Mouse (Mus musculus) hindbrain, embryonic 15.5 days (tissue): ENCODE data around the gene Herc3. TPM values are rescaled to one million over a fixed set of nuclear protein-coding genes. Genes with fewer than 3 reads are reported as not detected.

Experiments
- ATAC-seq: fragments of 200-750 bp; cut with Nextera tagmentation; 2 replicates; pipeline ENCODE4 v1.8.0; 2017; ENCODE audit warnings: low read depth, moderate number of reproducible peaks, moderate TSS enrichment; ENCODE audit not compliant: low FRiP score
- H3K27ac ChIP-seq: fragments of 300-500 bp; sonication (generic); replicated peaks from 2 replicates; pipeline ENCODE4 v1.5.1; 2015; ENCODE audit warnings: mild to moderate bottlenecking, inconsistent platforms
- H3K27me3 ChIP-seq: fragments of 300-500 bp; sonication (generic); 2 replicates; pipeline ENCODE4 v1.6.1; 2015; ENCODE audit warnings: control low read depth, inconsistent platforms
- H3K36me3 ChIP-seq: fragments of 300-500 bp; sonication (generic); 2 replicates; pipeline ENCODE4 v1.6.1; 2015; ENCODE audit warnings: control low read depth, inconsistent platforms
- H3K4me1 ChIP-seq: fragments of 300-500 bp; sonication (generic); replicated peaks from 2 replicates; pipeline ENCODE4 v1.6.1; 2015; ENCODE audit warnings: control low read depth, inconsistent platforms
- H3K4me2 ChIP-seq: fragments of 300-500 bp; sonication (generic); 2 replicates; pipeline ENCODE4 v1.6.1; 2015; ENCODE audit warnings: moderate library complexity, mild to moderate bottlenecking, inconsistent platforms
- H3K4me3 ChIP-seq: fragments of 300-500 bp; sonication (generic); 2 replicates; pipeline ENCODE4 v1.5.1; 2015; ENCODE audit warnings: mild to moderate bottlenecking, inconsistent platforms
- H3K9ac ChIP-seq: fragments of 300-500 bp; sonication (generic); 2 replicates; pipeline ENCODE4 v1.6.1; 2015; ENCODE audit warnings: inconsistent platforms
- H3K9me3 ChIP-seq: fragments of 300-500 bp; sonication (generic); 2 replicates; pipeline ENCODE4 v1.6.1; 2016; ENCODE audit warnings: control low read depth, inconsistent platforms
- WGBS: fragments of 180-500 bp; shearing (Covaris S2); methylation state at CpG from one replicate; pipeline ENCODE4 v1.1.7; 2015; 5-methylcytosine and 5-hydroxymethylcytosine counted together
- polyA plus RNA-seq: library from polyadenylated mRNA; unstranded; fragments of >200 nt; fragmentation: Nextera tagmentation; extraction: Ambion mirVana; gene quantifications from 2 replicates; pipeline ENCODE4 v1.2.1, GENCODE M21; 2015

Herc3 gene
- polyA plus RNA-seq, 1 experiment from 2014 or later, result 36.5 TPM

GRCm38 (mm10) chr6:58837917-58838316 lies 6.7 kb downstream of the Herc3 start:
- peak overlapping the region; percentile 16; the same call in 1 of the 2 replicates for H3K27ac ChIP-seq
- 12% methylated on average over 1 of the region's 1 CpGs for WGBS

GRCm38 (mm10) chr6:58841208-58841607 lies 9.9 kb downstream of the Herc3 start:
- H3K27ac ChIP-seq, result no peak overlapping the region
- H3K4me1 ChIP-seq, result peaks cover 16% of the 10 kb centered on the region; the same call in 1 of the 2 replicates
- no peak overlapping the region for H3K4me3 ChIP-seq
- H3K9ac ChIP-seq, result no peak overlapping the region
- no peak overlapping the region for H3K4me2 ChIP-seq
- no peaks in the 10 kb centered on the region for H3K9me3 ChIP-seq
- no peak for ATAC-seq
- no peaks in the 10 kb centered on the region for H3K36me3 ChIP-seq
- WGBS, result 82% methylated on average over 2 of the region's 2 CpGs
- H3K27me3 ChIP-seq, result no peaks in the 10 kb centered on the region

More at GRCm38 (mm10) chr6:58837917-58838316, 6.7 kb downstream of the Herc3 start:
- no peak overlapping the region for H3K9ac ChIP-seq
- no peak overlapping the region for H3K4me2 ChIP-seq
- peak; percentile 50; the same call in 1 of the 2 replicates for ATAC-seq
- H3K27me3 ChIP-seq, result no peaks in the 10 kb centered on the region
- H3K4me1 ChIP-seq, result peaks cover 27% of the 10 kb centered on the region
- H3K9me3 ChIP-seq, result no peaks in the 10 kb centered on the region
- no peak overlapping the region for H3K4me3 ChIP-seq
- H3K36me3 ChIP-seq, result no peaks in the 10 kb centered on the region

- ATAC-seq, result no peak
Observed at GRCm38 (mm10) chr6:58842186-58842585, 10.9 kb downstream of the Herc3 start.

GRCm38 (mm10) chr6:58843580-58843979 lies 12.3 kb downstream of the Herc3 start:
- Histone ChIP-seq H3K4me1 (peaks cover 4% of the 10 kb centered on the region; the same call in 1 of the 2 replicates), H3K4me3 (no peak overlapping the region), H3K36me3 (peaks cover 5% of the 10 kb centered on the region; the same call in 1 of the 2 replicates), H3K27ac (peak overlapping the region; percentile 55; the same call in 1 of the 2 replicates), H3K4me2 (no peak overlapping the region), H3K9me3 (no peaks in the 10 kb centered on the region), H3K27me3 (no peaks in the 10 kb centered on the region), H3K9ac (no peak overlapping the region)
- WGBS, result 79% methylated on average over 9 of the region's 9 CpGs
- ATAC-seq, result no peak

More at GRCm38 (mm10) chr6:58842186-58842585, 10.9 kb downstream of the Herc3 start:
- Histone ChIP-seq H3K27me3 (no peaks in the 10 kb centered on the region), H3K4me3 (no peak overlapping the region), H3K27ac (no peak overlapping the region), H3K4me2 (no peak overlapping the region), H3K36me3 (peaks cover under 1% of the 10 kb centered on the region; the same call in 1 of the 2 replicates), H3K9me3 (no peaks in the 10 kb centered on the region), H3K9ac (no peak overlapping the region), H3K4me1 (peaks cover 14% of the 10 kb centered on the region; the same call in 1 of the 2 replicates)
- 65% methylated on average over 2 of the region's 2 CpGs for WGBS

GRCm38 (mm10) chr6:58844188-58844822 lies 13.0 kb downstream of the Herc3 start:
- no peaks in the 10 kb centered on the region for H3K27me3 ChIP-seq
- no peaks in the 10 kb centered on the region for H3K9me3 ChIP-seq
- peaks cover 5% of the 10 kb centered on the region; the same call in 1 of the 2 replicates for H3K36me3 ChIP-seq
- H3K4me3 ChIP-seq, result no peak overlapping the region
- 77% methylated on average over 8 of the region's 8 CpGs for WGBS
- H3K9ac ChIP-seq, result no peak overlapping the region
- H3K4me2 ChIP-seq, result no peak overlapping the region
- H3K4me1 ChIP-seq, result peaks cover under 1% of the 10 kb centered on the region; the same call in 1 of the 2 replicates
- ATAC-seq, result 0 out of 2 replicates have a peak, but pooled peaks have one; percentile 24
- 0 out of 2 replicates have a peak overlapping the region, but pooled peaks have one; percentile 55 for H3K27ac ChIP-seq

- no peaks in the 10 kb centered on the region for H3K27me3 ChIP-seq
- H3K4me1 ChIP-seq, result no peaks in the 10 kb centered on the region; the same call in 1 of the 2 replicates
- no peak overlapping the region for H3K27ac ChIP-seq
- no peak for ATAC-seq
- H3K9ac ChIP-seq, result no peak overlapping the region
- no peaks in the 10 kb centered on the region for H3K9me3 ChIP-seq
- H3K4me2 ChIP-seq, result no peak overlapping the region
- WGBS, result 91% methylated on average over 9 of the region's 9 CpGs
- no peak overlapping the region for H3K4me3 ChIP-seq
- peaks cover 5% of the 10 kb centered on the region; the same call in 1 of the 2 replicates for H3K36me3 ChIP-seq
Observed at GRCm38 (mm10) chr6:58846850-58847692, 15.8 kb downstream of the Herc3 start.

GRCm38 (mm10) chr6:58847836-58848235 lies 16.6 kb downstream of the Herc3 start:
- no peaks in the 10 kb centered on the region for H3K9me3 ChIP-seq
- H3K9ac ChIP-seq, result no peak overlapping the region
- H3K27ac ChIP-seq, result no peak overlapping the region
- WGBS, result 91% methylated on average over 5 of the region's 5 CpGs
- ATAC-seq, result no peak
- H3K27me3 ChIP-seq, result no peaks in the 10 kb centered on the region
- no peak overlapping the region for H3K4me2 ChIP-seq
- H3K4me3 ChIP-seq, result no peak overlapping the region
- H3K36me3 ChIP-seq, result peaks cover 5% of the 10 kb centered on the region; the same call in 1 of the 2 replicates
- H3K4me1 ChIP-seq, result no peaks in the 10 kb centered on the region; the same call in 1 of the 2 replicates

GRCm38 (mm10) chr6:58849356-58849755 lies 18.1 kb downstream of the Herc3 start:
- Histone ChIP-seq H3K4me3 (no peak overlapping the region), H3K27me3 (no peaks in the 10 kb centered on the region), H3K36me3 (peaks cover 5% of the 10 kb centered on the region; the same call in 1 of the 2 replicates), H3K9ac (no peak overlapping the region), H3K27ac (no peak overlapping the region), H3K9me3 (no peaks in the 10 kb centered on the region), H3K4me1 (no peaks in the 10 kb centered on the region; the same call in 1 of the 2 replicates), H3K4me2 (no peak overlapping the region)
- ATAC-seq, result no peak
- 34% methylated on average over 5 of the region's 5 CpGs for WGBS

GRCm38 (mm10) chr6:58855676-58856367 lies 24.6 kb downstream of the Herc3 start:
- 72% methylated on average over 10 of the region's 10 CpGs for WGBS
- no peak for ATAC-seq
- no peaks in the 10 kb centered on the region for H3K4me1 ChIP-seq
- peak overlapping the region; percentile 1; the same call in 1 of the 2 replicates for H3K27ac ChIP-seq
- no peak overlapping the region for H3K9ac ChIP-seq
- no peak overlapping the region for H3K4me3 ChIP-seq
- no peaks in the 10 kb centered on the region for H3K9me3 ChIP-seq
- peaks cover 7% of the 10 kb centered on the region for H3K36me3 ChIP-seq
- H3K27me3 ChIP-seq, result no peaks in the 10 kb centered on the region
- no peak overlapping the region for H3K4me2 ChIP-seq

GRCm38 (mm10) chr6:58856494-58856893 lies 25.2 kb downstream of the Herc3 start:
- no peak overlapping the region for H3K9ac ChIP-seq
- 63% methylated on average over 2 of the region's 2 CpGs for WGBS
- no peak overlapping the region for H3K27ac ChIP-seq
- H3K27me3 ChIP-seq, result no peaks in the 10 kb centered on the region
- ATAC-seq, result no peak
- H3K4me1 ChIP-seq, result no peaks in the 10 kb centered on the region
- H3K9me3 ChIP-seq, result no peaks in the 10 kb centered on the region
- no peak overlapping the region for H3K4me3 ChIP-seq
- H3K4me2 ChIP-seq, result no peak overlapping the region
- peaks cover 7% of the 10 kb centered on the region for H3K36me3 ChIP-seq

GRCm38 (mm10) chr6:58859517-58859916 lies 28.3 kb downstream of the Herc3 start:
- 79% methylated on average over 4 of the region's 4 CpGs for WGBS
- H3K4me1 ChIP-seq, result no peaks in the 10 kb centered on the region
- H3K4me3 ChIP-seq, result no peak overlapping the region
- no peaks in the 10 kb centered on the region for H3K27me3 ChIP-seq
- no peak overlapping the region for H3K4me2 ChIP-seq
- ATAC-seq, result no peak
- H3K9me3 ChIP-seq, result no peaks in the 10 kb centered on the region
- H3K36me3 ChIP-seq, result peaks cover 7% of the 10 kb centered on the region
- no peak overlapping the region for H3K27ac ChIP-seq
- no peak overlapping the region for H3K9ac ChIP-seq
